Mouse (Mus musculus): ENCODE measurements around the gene Vmn1r67. TPM values are rescaled to one million over a fixed set of nuclear protein-coding genes. Genes with fewer than 3 reads are reported as not detected.

Vmn1r67 gene
- polyA plus RNA-seq (2015; fragmentation: Nextera tagmentation; extraction: Ambion mirVana): not detected in 2 replicates

GRCm38 (mm10) chr7:10443031-10443430 lies at the start of gene Vmn1r67:
TSS of gene Vmn1r67 (plus strand) at chr7:10443331.
- ATAC-seq (ENCODE audit: low FRiP score): no peak
- Histone ChIP-seq H3K27me3 (no peaks in the 10 kb centered on the region), H3K27ac (no peak within 1 kb of the TSS), H3K9me3 (peaks cover 7% of the 10 kb centered on the region), H3K36me3 (no peaks in the 10 kb centered on the region), H3K4me1 (replicated peaks) (no peaks in the 10 kb centered on the region), H3K9ac (no peak within 1 kb of the TSS), H3K4me2 (no peak within 1 kb of the TSS), H3K4me3 (no peak within 1 kb of the TSS)

GRCm38 (mm10) chr7:10458166-10458565 lies 15.0 kb downstream of the Vmn1r67 start:
- no peak overlapping the region for H3K4me3 ChIP-seq
- H3K27me3 ChIP-seq: no peaks in the 10 kb centered on the region
- no peak overlapping the region for H3K9ac ChIP-seq
- H3K9me3 ChIP-seq: peaks cover 16% of the 10 kb centered on the region
- no peaks in the 10 kb centered on the region for H3K4me1 ChIP-seq (replicated peaks)
- no peak for ATAC-seq (ENCODE audit: low FRiP score)
- H3K27ac ChIP-seq: no peak overlapping the region
- no peak overlapping the region for H3K4me2 ChIP-seq
- 65% methylated on average over 3 of the region's 3 CpGs for WGBS
- H3K36me3 ChIP-seq: no peaks in the 10 kb centered on the region

GRCm38 (mm10) chr7:10479813-10480212 lies 36.7 kb downstream of the Vmn1r67 start:
- no peak for ATAC-seq (ENCODE audit: low FRiP score)
- Histone ChIP-seq H3K27me3 (no peaks in the 10 kb centered on the region), H3K9ac (no peak overlapping the region), H3K9me3 (no peaks in the 10 kb centered on the region), H3K4me2 (no peak overlapping the region), H3K36me3 (no peaks in the 10 kb centered on the region), H3K27ac (no peak overlapping the region), H3K4me3 (no peak overlapping the region), H3K4me1 (replicated peaks) (no peaks in the 10 kb centered on the region)

- WGBS: 64% methylated on average over 18 of the region's 18 CpGs
- H3K4me2 ChIP-seq: peak overlapping the region; percentile 40
- no peak overlapping the region for H3K27ac ChIP-seq
- H3K4me3 ChIP-seq: peak overlapping the region; percentile 28
- peak; percentile 69 for ATAC-seq (ENCODE audit: low FRiP score)
- H3K4me1 ChIP-seq (replicated peaks): no peaks in the 10 kb centered on the region
- no peaks in the 10 kb centered on the region for H3K36me3 ChIP-seq
- H3K9ac ChIP-seq: no peak overlapping the region
- H3K9me3 ChIP-seq: no peaks in the 10 kb centered on the region
- no peaks in the 10 kb centered on the region for H3K27me3 ChIP-seq
Measured at GRCm38 (mm10) chr7:10480588-10481233, 37.6 kb downstream of the Vmn1r67 start.

GRCm38 (mm10) chr7:10494786-10495521 lies 51.8 kb downstream of the Vmn1r67 start, which contains the start of gene Zik1:
TSS of gene Zik1 (minus strand) at chr7:10495394.
- H3K36me3 ChIP-seq: peaks cover 29% of the 10 kb centered on the region
- ATAC-seq (ENCODE audit: low FRiP score): peak; percentile 98

GRCm38 (mm10) chr7:10495578-10495977 lies 52.4 kb downstream of the Vmn1r67 start:
- Histone ChIP-seq H3K27me3 (no peaks in the 10 kb centered on the region), H3K27ac (no peak overlapping the region), H3K4me1 (replicated peaks) (peaks cover 31% of the 10 kb centered on the region), H3K9ac (peak overlapping the region; percentile 58), H3K4me3 (peak overlapping the region; percentile 68), H3K4me2 (peak overlapping the region; percentile 88), H3K36me3 (peaks cover 23% of the 10 kb centered on the region), H3K9me3 (no peaks in the 10 kb centered on the region)
- 38% methylated on average over 6 of the region's 6 CpGs for WGBS
- ATAC-seq (ENCODE audit: low FRiP score): peak; percentile 44

More at GRCm38 (mm10) chr7:10494786-10495521, 51.8 kb downstream of the Vmn1r67 start, which contains the start of gene Zik1:
- H3K4me1 ChIP-seq (replicated peaks): peaks cover 31% of the 10 kb centered on the region
- H3K4me3 ChIP-seq: peak within 1 kb of the TSS; percentile 68
- WGBS: 1% methylated on average over 33 of the region's 33 CpGs
- peak within 1 kb of the TSS; percentile 87 for H3K9ac ChIP-seq
- peak within 1 kb of the TSS; percentile 88 for H3K4me2 ChIP-seq
- peak within 1 kb of the TSS; percentile 82 for H3K27ac ChIP-seq
- no peaks in the 10 kb centered on the region for H3K9me3 ChIP-seq
- no peaks in the 10 kb centered on the region for H3K27me3 ChIP-seq

Other genes with a start within 250 kb of the Vmn1r67 start
- not detected in 2 replicates for gene Vmn1r66, start 165.3 kb upstream of the Vmn1r67 start, polyA plus RNA-seq (2015; fragmentation: Nextera tagmentation; extraction: Ambion mirVana)
- 47.6 and 47.7 TPM in 2 replicates for gene Zik1, start 52.1 kb downstream of the Vmn1r67 start, polyA plus RNA-seq (2015; fragmentation: Nextera tagmentation; extraction: Ambion mirVana)
- not detected in 2 replicates for gene Vmn1r68, start 115.2 kb downstream of the Vmn1r67 start, polyA plus RNA-seq (2015; fragmentation: Nextera tagmentation; extraction: Ambion mirVana)
- gene Vmn1r69, start 170.3 kb downstream of the Vmn1r67 start, polyA plus RNA-seq (2015; fragmentation: Nextera tagmentation; extraction: Ambion mirVana): not detected in 2 replicates
- not detected in 2 replicates for gene Vmn1r70, start 188.2 kb downstream of the Vmn1r67 start, polyA plus RNA-seq (2015; fragmentation: Nextera tagmentation; extraction: Ambion mirVana)
- not detected in 2 replicates for gene Nlrp4b, start 244.5 kb downstream of the Vmn1r67 start, polyA plus RNA-seq (2015; fragmentation: Nextera tagmentation; extraction: Ambion mirVana)

Measured in hindbrain, embryonic 13.5 days (tissue).